Mouse (Mus musculus): ENCODE data around the gene Ninj1.

DNA sequence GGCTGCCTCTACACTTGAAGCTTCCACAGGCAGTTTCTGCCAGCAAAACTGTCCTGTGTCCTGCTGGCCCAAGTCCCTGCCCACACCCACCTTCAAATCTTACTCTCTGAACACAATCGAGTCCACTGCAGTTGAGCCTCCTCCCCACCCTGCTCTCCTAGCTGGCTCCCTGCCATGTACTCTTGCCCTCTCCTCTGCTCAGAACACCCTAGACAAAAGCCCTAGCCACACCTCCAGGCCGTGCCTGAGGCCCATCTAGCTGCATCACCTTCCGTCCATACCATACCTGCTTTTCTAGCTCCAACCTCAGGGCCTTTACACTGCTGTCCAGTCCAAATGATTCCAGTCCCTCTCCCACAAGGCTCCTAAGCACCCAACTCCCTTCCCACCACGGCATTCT is 46.7 kb upstream of the Ninj1 start:
- TF ChIP-seq CTCF (IDR thresholded peaks at IDR 0.05; ENCODE audit: borderline replicate concordance, extremely low read depth, insufficient read depth, insufficient read length) (no peak), POLR2A (IDR thresholded peaks at IDR 0.05; ENCODE audit: borderline replicate concordance, extremely low read depth, insufficient read depth, insufficient read length, poor library complexity, severe bottlenecking) (no peak)

Data from brain, embryonic 14.5 days (tissue).